Mouse (Mus musculus) heart, adult 9 months (tissue): ENCODE results near the gene Fmod.

Experiments used
- DNase-seq, 2 experiments: peaks; one replicate each; pipeline ENCODE4 v3.0.0; 2022; ENCODE audit warnings: low spot score in 2 of 2

Fmod gene

GRCm38 (mm10) chr1:134076789-134077188, 39.7 kb downstream of the Fmod start:
- DNase-seq = no peak

GRCm38 (mm10) chr1:134077389-134078060, 40.5 kb downstream of the Fmod start:
- DNase-seq = peak in 1 of 2 experiments; percentile 68

- DNase-seq = no peak
Measured at GRCm38 (mm10) chr1:134078061-134078795, 41.2 kb downstream of the Fmod start.

GRCm38 (mm10) chr1:134078802-134079476, 41.9 kb downstream of the Fmod start, which contains the start of gene Btg2:
Gene Btg2, minus strand, starts transcription at chr1:134079120.
- DNase-seq = peak; percentile 98 to 99

- peak; percentile 83 to 87 for DNase-seq
Measured at GRCm38 (mm10) chr1:134079477-134080163, 42.6 kb downstream of the Fmod start.

- no peak for DNase-seq
Measured at GRCm38 (mm10) chr1:134080406-134080805, 43.4 kb downstream of the Fmod start.

GRCm38 (mm10) chr1:134080881-134081450, 43.9 kb downstream of the Fmod start:
- peak in 1 of 2 experiments; percentile 62 for DNase-seq

GRCm38 (mm10) chr1:134082987-134083516, 46.0 kb downstream of the Fmod start:
- DNase-seq = peak; percentile 71 to 80

- DNase-seq = peak in 1 of 2 experiments; percentile 22
Measured at GRCm38 (mm10) chr1:134083676-134084075, 46.6 kb downstream of the Fmod start.

GRCm38 (mm10) chr1:134084128-134084527, 47.1 kb downstream of the Fmod start:
- no peak for DNase-seq

- no peak for DNase-seq
Measured at GRCm38 (mm10) chr1:134086017-134086416, 49.0 kb downstream of the Fmod start.

GRCm38 (mm10) chr1:134086811-134087398, 49.9 kb downstream of the Fmod start:
- no peak for DNase-seq

GRCm38 (mm10) chr1:134089074-134089473, 52.0 kb downstream of the Fmod start:
- no peak for DNase-seq

- DNase-seq = no peak
Measured at GRCm38 (mm10) chr1:134091851-134092250, 54.8 kb downstream of the Fmod start.

- DNase-seq = peak in 1 of 2 experiments; percentile 51
Measured at GRCm38 (mm10) chr1:134092368-134092767, 55.3 kb downstream of the Fmod start.

- peak; percentile 95 to 97 for DNase-seq
Measured at GRCm38 (mm10) chr1:134092852-134093770, 56.1 kb downstream of the Fmod start.

- DNase-seq = peak; percentile 53 to 76
Measured at GRCm38 (mm10) chr1:134093771-134094526, 56.9 kb downstream of the Fmod start.

- no peak for DNase-seq
Measured at GRCm38 (mm10) chr1:134095033-134095612, 58.1 kb downstream of the Fmod start.

- DNase-seq = no peak
Measured at GRCm38 (mm10) chr1:134095721-134096120, 58.7 kb downstream of the Fmod start.
